Mouse (Mus musculus): Measurements from ENCODE around the gene Elane.

Gene Elane

GRCm38 (mm10) chr10:79910556-79910955, 24.5 kb downstream of the Elane start, which contains the start of gene Gm26602:
Gene Gm26602 (plus strand): TSS chr10:79910856.
- no peak for ATAC-seq (ENCODE audit: insufficient number of reproducible peaks, low FRiP score, low TSS enrichment)

- no peak for ATAC-seq (ENCODE audit: insufficient number of reproducible peaks, low FRiP score, low TSS enrichment)
Measured at GRCm38 (mm10) chr10:79912412-79912811, 26.4 kb downstream of the Elane start.

DNA sequence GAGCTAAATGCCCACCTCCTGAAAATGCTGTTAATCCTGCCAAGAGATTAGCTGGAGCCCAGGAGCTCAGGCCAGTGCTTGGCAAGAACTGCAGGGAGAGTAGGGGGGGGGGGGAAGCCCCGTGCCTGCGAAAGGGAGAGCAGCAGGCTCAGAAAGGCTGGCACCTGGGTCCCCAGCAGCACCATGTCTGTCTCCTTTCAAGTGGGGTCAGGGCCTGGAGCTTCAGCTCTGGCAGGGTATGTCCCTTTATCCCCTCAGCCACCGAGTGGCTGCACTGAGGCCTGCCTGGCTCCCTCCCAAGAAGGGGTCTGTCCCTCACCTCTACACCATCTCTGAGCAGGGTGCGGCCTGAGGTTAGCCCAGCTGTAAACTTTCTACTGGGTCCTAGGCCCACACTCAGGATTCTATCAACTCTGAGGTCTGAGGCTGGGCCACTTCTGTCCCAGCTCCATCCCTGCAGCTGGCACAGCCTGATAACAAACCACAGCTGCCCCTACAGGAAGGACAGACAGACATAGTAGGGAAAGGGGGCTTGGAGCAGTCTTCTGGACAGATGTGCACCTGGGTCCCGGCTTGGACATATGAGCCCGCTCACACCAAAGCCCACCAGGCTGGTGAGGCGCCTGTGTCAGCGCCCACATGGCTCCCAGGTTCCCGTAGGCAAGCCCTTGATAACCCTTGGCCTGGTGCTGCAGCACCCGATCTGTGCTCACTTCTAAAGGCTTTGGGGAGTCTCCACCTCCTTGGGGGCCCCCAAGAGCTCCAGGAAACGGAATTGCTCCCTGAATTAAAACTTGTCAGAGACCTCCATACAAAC, 28.3 kb downstream of the Elane start:
- no peak for ATAC-seq (ENCODE audit: insufficient number of reproducible peaks, low FRiP score, low TSS enrichment)

GRCm38 (mm10) chr10:79914948-79915596, 29.0 kb downstream of the Elane start:
- no peak for ATAC-seq (ENCODE audit: insufficient number of reproducible peaks, low FRiP score, low TSS enrichment)

DNA sequence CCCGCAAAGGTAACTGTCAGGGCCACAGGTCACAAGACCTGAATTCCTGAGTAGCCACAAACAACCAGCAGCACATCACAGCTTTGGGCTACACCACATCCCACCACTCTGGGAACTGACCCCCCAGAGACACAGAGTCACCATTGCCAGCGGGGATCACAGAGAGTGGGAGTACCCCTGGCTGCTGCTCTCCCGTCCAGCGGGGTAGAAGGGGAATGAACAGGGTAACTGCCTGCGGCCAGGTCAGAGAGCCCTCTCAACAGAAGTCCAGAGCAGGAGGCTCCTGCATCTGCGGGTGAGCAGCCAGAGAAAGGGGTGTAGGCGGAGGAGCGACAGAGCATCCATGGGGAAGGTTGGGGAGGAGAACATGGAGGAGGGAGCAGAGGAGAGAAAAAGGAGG, 30.0 kb downstream of the Elane start:
- ATAC-seq (ENCODE audit: insufficient number of reproducible peaks, low FRiP score, low TSS enrichment): no peak

DNA sequence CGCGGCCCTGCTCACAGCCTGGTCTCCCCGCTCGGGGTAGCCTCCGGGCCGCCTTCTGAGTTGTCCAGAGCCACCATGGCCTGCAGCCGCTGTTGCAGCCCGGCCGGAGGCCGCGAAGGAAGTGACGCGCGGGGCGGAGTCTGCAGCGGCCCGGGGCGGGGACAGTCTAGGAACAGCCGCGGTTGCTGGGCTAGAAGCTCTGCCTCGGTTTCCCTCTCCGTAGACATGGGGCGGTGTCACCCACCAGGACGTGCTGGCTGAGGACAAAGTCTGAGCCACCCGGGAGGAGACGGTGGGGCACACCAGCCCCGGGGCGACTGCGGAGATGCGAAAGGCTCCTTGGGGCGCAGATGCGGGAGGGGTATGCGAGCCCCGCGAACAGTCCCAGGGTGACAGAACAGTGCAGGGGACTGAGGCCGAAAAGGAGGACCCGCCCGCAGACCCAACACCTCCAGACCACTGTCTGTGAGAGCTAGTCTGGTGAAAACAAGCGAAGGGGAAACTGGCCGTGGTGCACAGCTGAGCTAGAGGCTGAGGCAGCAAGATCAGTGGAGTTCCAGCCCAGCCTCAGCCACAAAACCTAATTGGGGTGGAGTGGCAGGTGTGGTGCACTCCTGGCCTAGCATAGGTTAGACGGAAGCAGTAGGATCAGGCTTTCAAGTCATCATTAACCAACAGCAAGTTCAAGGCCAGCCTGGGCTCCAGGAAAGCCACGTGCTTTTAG, 30.9 kb downstream of the Elane start, which contains the start of gene Kiss1r:
TSS of gene Kiss1r (plus strand) at position 164 of the 724 bp plus-strand sequence.
- peak; percentile 69 for ATAC-seq (ENCODE audit: insufficient number of reproducible peaks, low FRiP score, low TSS enrichment)

- no peak for ATAC-seq (ENCODE audit: insufficient number of reproducible peaks, low FRiP score, low TSS enrichment)
Measured at GRCm38 (mm10) chr10:79917532-79918100, 31.6 kb downstream of the Elane start.

DNA sequence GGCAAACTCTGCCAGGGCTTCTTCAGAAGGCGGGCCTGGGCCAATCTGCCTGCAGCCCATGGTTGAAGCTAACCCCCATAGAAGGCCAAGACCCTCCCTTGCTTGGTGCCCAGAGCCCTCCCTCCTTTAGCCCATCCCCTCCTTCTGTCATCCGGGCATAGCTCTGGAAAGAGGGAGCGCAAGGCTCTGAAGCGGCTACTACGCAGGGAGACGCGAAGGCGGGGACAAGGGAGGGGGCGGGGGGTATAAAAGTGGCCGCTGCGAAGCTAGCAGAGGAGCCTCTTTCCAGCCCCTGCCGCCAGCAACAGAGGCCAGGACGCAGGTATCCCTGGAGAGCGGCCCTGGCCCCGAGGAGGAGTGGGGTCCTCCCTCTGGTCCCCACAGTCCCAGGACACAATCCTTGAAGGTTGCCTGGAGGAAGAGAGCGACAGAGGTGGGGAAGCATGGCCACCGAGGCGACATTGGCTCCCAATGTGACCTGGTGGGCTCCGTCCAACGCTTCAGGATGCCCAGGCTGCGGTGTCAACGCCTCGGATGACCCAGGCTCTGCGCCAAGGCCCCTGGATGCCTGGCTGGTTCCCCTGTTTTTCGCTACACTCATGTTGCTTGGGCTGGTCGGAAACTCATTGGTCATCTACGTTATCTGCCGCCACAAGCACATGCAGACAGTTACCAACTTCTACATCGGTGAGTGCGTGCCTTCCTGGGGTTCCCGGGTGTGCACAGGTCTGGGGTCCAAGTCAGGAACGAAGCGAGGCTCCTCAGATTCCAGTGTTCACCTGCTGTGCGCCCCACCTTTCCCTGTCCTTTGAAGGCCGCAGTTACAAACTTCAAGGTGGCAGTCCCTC, 32.4 kb downstream of the Elane start:
- 0 out of 2 replicates have a peak, but pooled peaks have one; percentile 26 for ATAC-seq (ENCODE audit: insufficient number of reproducible peaks, low FRiP score, low TSS enrichment)

- ATAC-seq (ENCODE audit: insufficient number of reproducible peaks, low FRiP score, low TSS enrichment): no peak
Measured at GRCm38 (mm10) chr10:79919251-79919849, 33.3 kb downstream of the Elane start.

GRCm38 (mm10) chr10:79920056-79920890, 34.2 kb downstream of the Elane start:
- no peak for ATAC-seq (ENCODE audit: insufficient number of reproducible peaks, low FRiP score, low TSS enrichment)

DNA sequence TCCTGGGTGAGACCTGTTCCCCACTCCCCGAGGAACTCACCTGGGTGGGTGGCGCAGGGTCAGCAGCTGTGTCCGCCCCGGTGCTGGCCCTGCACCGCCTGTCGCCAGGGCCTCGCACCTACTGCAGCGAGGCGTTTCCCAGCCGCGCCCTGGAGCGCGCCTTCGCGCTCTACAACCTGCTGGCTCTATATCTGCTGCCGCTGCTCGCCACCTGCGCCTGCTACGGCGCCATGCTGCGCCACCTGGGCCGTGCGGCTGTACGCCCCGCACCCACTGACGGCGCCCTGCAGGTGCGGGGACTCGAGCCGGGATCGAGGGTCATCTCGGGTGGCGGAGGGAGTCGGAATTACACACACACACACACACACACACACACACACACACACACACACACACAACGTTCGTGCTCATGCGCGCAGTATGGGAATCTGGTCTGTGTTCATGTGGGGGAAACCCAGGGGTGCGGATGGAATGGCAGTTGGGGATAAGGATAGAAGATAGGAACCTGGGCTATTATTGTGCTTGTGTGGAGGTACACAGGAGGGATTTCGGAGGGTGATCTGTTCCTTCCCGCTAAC, 35.0 kb downstream of the Elane start, which contains the start of gene R3hdm4:
TSS of gene R3hdm4 (minus strand) at position 251 of the 578 bp plus-strand sequence.
- no peak for ATAC-seq (ENCODE audit: insufficient number of reproducible peaks, low FRiP score, low TSS enrichment)

GRCm38 (mm10) chr10:79921572-79921971, 35.5 kb downstream of the Elane start:
- no peak for ATAC-seq (ENCODE audit: insufficient number of reproducible peaks, low FRiP score, low TSS enrichment)

DNA sequence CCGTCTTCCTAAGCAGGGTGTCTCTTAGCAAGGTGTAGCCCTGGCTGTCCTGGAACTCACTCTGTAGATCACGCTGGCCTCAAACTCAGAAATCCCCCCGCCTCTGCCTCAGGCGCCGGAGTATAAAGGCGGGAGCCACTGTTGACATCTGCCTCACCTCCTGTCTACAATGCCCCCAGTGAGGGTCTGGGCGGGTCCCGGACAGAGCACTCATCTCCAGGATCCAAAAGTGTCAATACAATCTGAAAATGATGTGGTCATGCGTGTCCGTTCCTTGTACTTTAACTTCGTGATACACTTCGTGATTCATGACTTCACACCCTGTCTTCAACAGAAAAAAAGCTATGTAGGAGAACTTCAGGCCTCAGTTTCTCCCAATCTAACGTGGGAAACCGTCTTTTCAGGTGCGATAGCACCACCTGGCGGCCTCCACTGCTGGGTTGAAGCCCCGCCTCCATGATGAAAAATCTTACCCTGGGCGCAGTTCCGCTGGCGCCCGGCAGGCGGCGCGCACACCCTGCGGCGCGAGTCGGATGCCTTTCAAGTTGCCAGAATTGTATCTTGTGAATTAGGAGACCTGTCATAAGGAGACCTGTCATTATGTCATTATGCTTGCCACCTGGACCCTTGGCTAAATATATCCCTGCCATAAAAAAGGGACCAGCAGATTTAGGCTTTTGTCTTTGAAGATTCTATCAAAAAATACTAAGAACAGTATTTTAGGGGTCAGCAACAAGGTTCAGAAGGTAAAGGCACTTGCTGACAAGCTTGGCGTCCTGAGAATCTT, 39.1 kb downstream of the Elane start:
- no peak for ATAC-seq (ENCODE audit: insufficient number of reproducible peaks, low FRiP score, low TSS enrichment)

GRCm38 (mm10) chr10:79925785-79926490, 39.9 kb downstream of the Elane start:
- no peak for ATAC-seq (ENCODE audit: insufficient number of reproducible peaks, low FRiP score, low TSS enrichment)

DNA sequence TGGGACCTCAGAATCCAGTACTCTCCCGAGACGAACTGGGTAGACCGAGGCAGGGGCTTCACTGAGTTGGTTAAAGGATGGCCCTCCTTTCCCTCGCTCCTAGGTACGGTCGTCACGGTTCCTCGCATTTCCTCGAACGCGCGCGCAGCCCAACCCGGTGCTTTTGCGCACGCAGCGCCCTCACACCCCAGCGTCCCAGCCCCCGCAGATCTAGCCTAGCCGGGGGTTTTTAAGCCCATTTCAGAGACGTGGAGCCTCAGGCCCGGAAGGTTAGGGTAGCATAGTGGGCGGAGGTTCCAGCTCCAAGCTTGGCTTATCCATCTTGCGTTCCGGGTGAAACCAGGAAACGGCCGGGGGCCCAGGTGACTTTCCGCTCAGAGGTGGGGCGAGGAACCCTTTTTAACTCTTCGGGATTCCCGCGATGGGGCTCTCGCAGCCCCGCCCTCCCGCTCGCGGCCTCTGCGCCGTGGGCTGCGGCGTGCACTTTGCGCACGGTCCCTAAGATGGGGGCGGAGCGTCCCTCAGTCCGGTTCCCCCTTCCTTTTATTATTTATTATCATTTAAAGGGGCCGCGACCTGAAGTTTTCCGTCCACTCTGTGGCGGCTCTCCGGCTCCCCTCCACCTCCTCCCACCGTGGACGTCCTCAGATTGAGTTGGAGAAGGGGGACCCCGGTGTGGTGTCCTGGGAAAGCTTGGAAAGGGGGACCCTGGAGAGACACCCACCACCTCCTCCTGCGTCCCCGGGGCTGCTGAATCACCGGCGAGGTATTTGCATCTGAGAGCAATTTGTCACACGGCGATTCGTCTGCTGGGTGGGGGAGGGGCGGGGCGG, 40.7 kb downstream of the Elane start, which contains the start of gene Arid3a:
TSS of gene Arid3a (plus strand) at position 553 of the 833 bp plus-strand sequence.
- ATAC-seq (ENCODE audit: insufficient number of reproducible peaks, low FRiP score, low TSS enrichment): peak; percentile 39; the same call in 1 of the 2 replicates
